Mouse (Mus musculus) cerebellum, adult 2 months (tissue): ENCODE measurements around the gene Cxcr5. TPM values are rescaled to one million over a fixed set of nuclear protein-coding genes. Genes with fewer than 3 reads are reported as not detected.

ENCODE experiments used
- DNase-seq, 2 experiments: peaks; one replicate each; pipeline ENCODE4 v3.0.0; 2021
- H3K27ac ChIP-seq: fragments of 200-500 bp; 2 replicates; pipeline ENCODE4 v1.5.1; 2012; ENCODE audit warnings: low read length, control low read depth, inconsistent platforms; ENCODE audit not compliant: insufficient read depth
- H3K27me3 ChIP-seq: fragments of 200-500 bp; 2 replicates; pipeline ENCODE4 v1.6.1; 2012; ENCODE audit warnings: inconsistent platforms, mild to moderate bottlenecking, low read length, moderate library complexity; ENCODE audit not compliant: control insufficient read depth, insufficient read depth
- H3K4me1 ChIP-seq: fragments of 200-500 bp; 2 replicates; pipeline ENCODE4 v1.6.1; 2011; ENCODE audit warnings: low read length; ENCODE audit not compliant: control insufficient read depth, insufficient read depth
- H3K4me3 ChIP-seq: fragments of 200-500 bp; replicated peaks from 2 replicates; pipeline ENCODE3; 2011; ENCODE audit warnings: mild to moderate bottlenecking, low read depth, low read length, control low read depth; ENCODE audit not compliant: insufficient read depth
- CTCF ChIP-seq: fragments of 200-500 bp; IDR thresholded peaks from 2 replicates; pipeline ENCODE4 v1.5.1; 2011; ENCODE audit warnings: low read depth, mild to moderate bottlenecking, control low read depth, low read length, moderate library complexity, borderline replicate concordance; ENCODE audit not compliant: insufficient read depth
- POLR2A ChIP-seq: fragments of 200-500 bp; IDR thresholded peaks from 2 replicates; pipeline ENCODE4 v1.6.1; 2011; ENCODE audit warnings: low read length, control low read depth, borderline replicate concordance; ENCODE audit not compliant: insufficient read depth
- WGBS: fragments of 180-500 bp; shearing (Covaris S2); methylation state at CpG from one replicate; pipeline ENCODE4 v1.1.7; 2018; 5-methylcytosine and 5-hydroxymethylcytosine counted together
- polyA plus RNA-seq: library from polyadenylated mRNA; depleted of rRNA; stranded (reverse); fragments of >200 nt; gene quantifications from 2 replicates; pipeline ENCODE4 v1.2.3, GENCODE M21; 2012

Gene Cxcr5
- polyA plus RNA-seq, 1 experiment: 0.20 TPM

GRCm38 (mm10) chr9:44502006-44502405, 59.7 kb downstream of the Cxcr5 start:
- H3K4me1 ChIP-seq: peaks cover 37% of the 10 kb centered on the region
- WGBS: 2% methylated on average over 4 of the region's 4 CpGs

GRCm38 (mm10) chr9:44501206-44501879, 60.3 kb downstream of the Cxcr5 start:
- no peak overlapping the region for H3K4me3 ChIP-seq
- H3K4me1 ChIP-seq: peaks cover 42% of the 10 kb centered on the region
- DNase-seq: peak in 1 of 2 experiments; percentile 34
- no peaks in the 10 kb centered on the region for H3K27me3 ChIP-seq
- TF ChIP-seq POLR2A: no peak
- TF ChIP-seq CTCF: no peak
- no peak overlapping the region for H3K27ac ChIP-seq
- WGBS: 40% methylated on average over 10 of the region's 10 CpGs

More at GRCm38 (mm10) chr9:44502006-44502405, 59.7 kb downstream of the Cxcr5 start:
- DNase-seq: peak; percentile 86 to 92
- Histone ChIP-seq H3K27ac (no peak overlapping the region), H3K27me3 (no peaks in the 10 kb centered on the region), H3K4me3 (no peak overlapping the region)
- no peak for TF ChIP-seq POLR2A
- TF ChIP-seq CTCF: peak; percentile 97

GRCm38 (mm10) chr9:44500638-44501175, 61.0 kb downstream of the Cxcr5 start:
- Histone ChIP-seq H3K4me3 (no peak overlapping the region), H3K27me3 (no peaks in the 10 kb centered on the region), H3K27ac (no peak overlapping the region), H3K4me1 (peaks cover 43% of the 10 kb centered on the region)
- peak in 1 of 2 experiments; percentile 11 for DNase-seq
- no peak for TF ChIP-seq CTCF
- no peak for TF ChIP-seq POLR2A
- WGBS: 65% methylated on average over 8 of the region's 8 CpGs

- TF ChIP-seq POLR2A (no peak), CTCF (no peak)
- 23% methylated on average over 5 of the region's 5 CpGs for WGBS
- H3K4me1 ChIP-seq: peaks cover 45% of the 10 kb centered on the region
- DNase-seq: peak; percentile 39 to 51
- no peak overlapping the region for H3K4me3 ChIP-seq
- H3K27me3 ChIP-seq: no peaks in the 10 kb centered on the region
- H3K27ac ChIP-seq: peak overlapping the region; percentile 86; the same call in 1 of the 2 replicates
Measured at GRCm38 (mm10) chr9:44500163-44500533, 61.5 kb downstream of the Cxcr5 start.

- Histone ChIP-seq H3K4me1 (peaks cover 48% of the 10 kb centered on the region), H3K27me3 (no peaks in the 10 kb centered on the region), H3K27ac (peak overlapping the region; percentile 86), H3K4me3 (peak overlapping the region; percentile 48)
- TF ChIP-seq POLR2A (peak; percentile 14; the same call in 1 of the 2 replicates), CTCF (no peak)
- WGBS: 4% methylated on average over 20 of the region's 20 CpGs
- DNase-seq: peak; percentile 78 to 82
Measured at GRCm38 (mm10) chr9:44499356-44500162, 62.1 kb downstream of the Cxcr5 start.

- Histone ChIP-seq H3K4me3 (peak overlapping the region; percentile 14), H3K27me3 (no peaks in the 10 kb centered on the region), H3K27ac (peak overlapping the region; percentile 86), H3K4me1 (peaks cover 57% of the 10 kb centered on the region)
- TF ChIP-seq CTCF: peak; percentile 38; the same call in 1 of the 2 replicates
- TF ChIP-seq POLR2A: no peak
- peak; percentile 72 to 74 for DNase-seq
- 3% methylated on average over 58 of the region's 59 CpGs for WGBS
Measured at GRCm38 (mm10) chr9:44498421-44499355, 63.0 kb downstream of the Cxcr5 start.

- H3K27me3 ChIP-seq: no peaks in the 10 kb centered on the region
- no peak overlapping the region for H3K4me3 ChIP-seq
- 18% methylated on average over 11 of the region's 11 CpGs for WGBS
- H3K27ac ChIP-seq: no peak overlapping the region
- H3K4me1 ChIP-seq: peaks cover 64% of the 10 kb centered on the region
- TF ChIP-seq POLR2A: no peak
- peak in 1 of 2 experiments; percentile 44 for DNase-seq
Measured at GRCm38 (mm10) chr9:44497624-44498377, 63.9 kb downstream of the Cxcr5 start.
